Mouse (Mus musculus): ENCODE results near the gene C1rl. TPM values are rescaled to one million over a fixed set of nuclear protein-coding genes. Genes with fewer than 3 reads are reported as not detected.

C1rl gene
- under 1 TPM; 0.22 to 0.38 TPM for total RNA-seq (2021)
- long read RNA-seq, result 0 reads

DNA sequence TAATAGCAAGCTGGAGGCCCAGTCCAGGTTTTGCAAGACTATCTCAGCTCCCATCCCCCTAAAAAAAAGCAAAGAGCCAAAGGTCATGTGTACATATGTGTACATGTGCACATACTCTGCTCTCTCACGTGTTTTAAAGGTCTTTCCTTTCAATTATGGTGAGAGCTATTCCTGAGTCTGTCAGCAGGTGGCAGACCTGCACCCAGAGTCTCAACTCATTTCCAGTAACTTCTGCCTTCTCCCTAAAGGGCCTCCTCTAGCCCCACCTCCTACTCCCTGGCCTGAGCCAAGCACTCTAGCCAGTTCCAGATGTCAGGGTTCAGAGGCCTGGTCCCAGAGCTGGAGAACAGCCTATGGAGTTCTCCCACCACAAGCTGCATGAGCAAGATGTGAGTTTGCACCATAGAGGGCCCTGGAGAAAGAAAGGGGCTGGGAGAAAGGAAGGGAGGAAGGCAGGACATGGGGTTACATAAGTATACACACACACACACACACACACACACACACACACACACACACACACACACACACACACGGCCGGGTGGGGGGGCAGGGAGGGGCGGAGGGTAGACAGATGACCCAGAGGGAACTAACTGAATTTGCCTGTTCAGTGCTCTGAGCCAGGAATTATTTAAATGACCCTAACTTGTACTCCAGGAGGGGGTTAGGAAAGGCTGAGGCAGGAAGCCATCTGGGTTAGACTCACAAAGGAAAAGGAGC, at the start of gene C1rl:
Gene C1rl (plus strand): TSS at position 272 of the 720 bp plus-strand sequence.
- DNase-seq (ENCODE audit: low spot score in 2 of 2), result peak in 1 of 2 experiments; percentile 79

DNA sequence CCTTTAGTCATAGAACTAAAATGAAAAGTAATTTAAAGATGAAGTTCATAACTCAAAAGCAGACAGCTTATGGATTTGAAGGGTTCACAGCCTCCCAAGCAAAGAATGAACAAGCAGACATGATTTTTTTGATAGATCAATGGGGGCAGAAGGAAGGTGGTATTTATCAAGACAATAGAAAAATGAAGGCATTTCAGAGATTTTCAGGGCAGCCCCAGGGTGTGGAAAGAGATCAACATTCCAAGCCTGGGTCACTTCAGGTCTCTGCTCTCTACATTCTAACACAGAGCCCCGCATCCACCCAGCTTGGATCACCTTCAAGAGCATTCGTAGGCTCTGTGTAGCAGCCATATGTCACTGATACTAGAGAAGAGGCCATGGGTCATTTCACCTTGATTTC, 49.6 kb upstream of the C1rl start:
- no peak for DNase-seq (ENCODE audit: low spot score in 2 of 2)

DNA sequence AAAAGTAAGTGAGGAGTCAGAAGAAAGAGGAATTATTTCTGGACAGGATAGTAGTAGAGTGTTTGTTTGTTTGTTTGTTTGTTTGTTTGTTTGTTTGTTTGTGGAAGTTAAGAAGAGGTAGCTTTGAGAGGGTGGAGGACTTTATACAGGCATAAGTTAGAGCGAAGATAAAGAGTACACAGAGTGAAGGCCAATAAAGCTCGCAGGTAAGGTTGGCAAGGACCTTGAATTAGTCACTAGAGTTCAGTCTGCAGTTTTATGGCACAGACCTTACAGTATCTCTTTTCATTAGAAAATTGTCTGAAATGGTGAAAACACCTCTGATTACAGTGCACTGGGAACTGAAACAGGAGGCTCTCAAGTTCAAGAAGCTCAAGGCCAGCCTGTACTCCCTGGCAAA, 46.9 kb upstream of the C1rl start:
- no peak for DNase-seq (ENCODE audit: low spot score in 2 of 2)

DNA sequence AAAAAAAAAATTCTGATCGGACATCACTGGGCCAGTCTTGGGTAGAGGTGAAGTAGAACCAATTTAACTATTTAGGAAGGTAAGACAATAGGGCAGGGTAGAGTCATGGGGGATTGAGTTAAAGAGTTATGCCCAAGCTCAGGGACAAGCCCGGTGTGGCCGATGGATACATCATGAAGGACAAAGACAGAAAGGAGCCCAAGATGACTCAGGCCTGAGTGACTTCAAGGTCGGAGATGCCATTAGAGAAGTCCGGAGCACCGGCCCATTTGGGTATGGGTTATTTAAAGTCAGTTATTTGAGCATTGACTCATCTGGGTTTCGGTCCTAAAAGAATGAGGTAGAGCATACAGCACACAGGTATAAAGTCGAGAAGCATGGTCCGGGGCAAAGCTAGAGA, 46.5 kb upstream of the C1rl start:
- DNase-seq (ENCODE audit: low spot score in 2 of 2), result no peak

DNA sequence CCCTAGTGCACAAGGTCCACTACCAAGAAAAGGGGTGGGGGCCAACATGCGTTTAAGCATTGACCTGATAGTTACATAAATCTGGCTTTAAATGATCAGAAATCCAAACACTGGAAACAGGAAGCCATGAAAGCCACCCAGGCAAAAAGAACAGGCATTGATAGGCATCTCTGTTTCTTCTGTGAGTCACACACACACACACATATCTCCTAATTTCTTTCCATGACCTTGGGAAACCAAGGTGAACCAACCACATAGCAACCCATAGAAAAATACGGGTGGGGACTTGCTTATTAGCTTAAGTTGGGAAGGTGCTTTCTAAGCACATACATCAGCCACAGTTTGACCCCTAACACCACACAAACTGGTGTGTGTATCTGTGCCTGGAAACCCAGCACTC, 45.6 kb upstream of the C1rl start:
- DNase-seq (ENCODE audit: low spot score in 2 of 2), result no peak

DNA sequence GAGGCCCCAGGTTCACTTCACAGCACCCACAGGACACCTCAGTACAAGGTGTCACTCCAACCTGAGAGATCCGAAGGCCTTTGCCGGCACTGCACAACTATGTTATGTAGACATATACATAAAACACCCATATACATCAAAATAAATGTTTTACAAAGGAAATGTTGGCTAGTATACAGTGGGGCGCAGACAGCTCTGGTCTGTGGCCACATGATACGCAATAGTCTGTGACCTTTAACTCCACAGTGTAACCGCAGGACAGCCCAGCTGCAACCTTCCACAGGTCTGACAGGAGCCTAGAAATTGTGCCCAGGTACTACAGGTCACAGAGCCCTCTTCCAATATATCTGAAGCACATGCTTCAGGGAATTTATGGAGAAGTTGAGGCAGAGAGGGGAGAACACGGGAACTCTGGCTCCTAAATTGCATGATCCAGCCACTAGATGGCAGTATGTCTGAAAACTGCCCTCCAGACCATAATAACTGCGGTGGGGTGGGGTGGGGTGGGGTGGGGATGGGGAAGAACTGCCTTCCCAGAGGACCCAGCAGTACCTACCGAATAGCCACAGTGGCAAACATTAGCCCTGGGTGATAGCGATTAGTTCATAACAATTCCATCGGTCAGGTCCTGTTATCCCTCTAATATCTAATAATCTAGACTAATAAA, 44.6 kb upstream of the C1rl start:
- no peak for DNase-seq (ENCODE audit: low spot score in 2 of 2)

DNA sequence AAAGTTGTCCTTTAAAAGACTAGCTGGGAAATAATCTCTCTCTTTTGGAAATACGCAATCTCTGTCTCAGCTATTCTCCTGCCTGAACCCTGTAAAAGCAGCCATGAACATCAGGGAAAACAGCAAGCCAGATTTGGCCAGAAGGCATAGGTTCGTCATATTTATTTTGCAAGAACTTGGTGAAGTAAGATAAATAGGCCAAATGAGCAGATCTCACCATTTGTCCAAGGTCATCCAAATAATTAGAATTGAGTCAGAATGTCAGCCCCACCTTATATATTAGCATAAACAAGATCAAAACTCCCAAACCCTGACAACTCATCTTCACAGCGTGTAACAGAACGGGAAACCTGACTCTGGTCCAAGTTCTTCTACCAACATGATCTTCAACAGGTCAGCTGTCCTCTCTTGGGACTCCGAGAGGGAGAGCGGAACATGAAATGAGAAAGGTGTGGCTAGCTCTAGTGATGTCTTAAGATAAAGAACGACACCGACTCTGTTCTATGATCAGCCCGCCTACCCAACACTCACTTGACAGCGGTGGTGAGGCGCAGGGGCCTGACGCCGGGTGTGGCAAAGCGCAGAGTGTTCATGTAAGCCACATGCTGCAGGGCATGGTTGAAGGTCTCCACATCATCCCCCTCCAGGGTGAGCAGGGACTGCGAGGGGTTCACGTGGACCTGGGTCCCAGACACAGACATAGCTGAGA, 43.8 kb upstream of the C1rl start:
- DNase-seq (ENCODE audit: low spot score in 2 of 2), result no peak

DNA sequence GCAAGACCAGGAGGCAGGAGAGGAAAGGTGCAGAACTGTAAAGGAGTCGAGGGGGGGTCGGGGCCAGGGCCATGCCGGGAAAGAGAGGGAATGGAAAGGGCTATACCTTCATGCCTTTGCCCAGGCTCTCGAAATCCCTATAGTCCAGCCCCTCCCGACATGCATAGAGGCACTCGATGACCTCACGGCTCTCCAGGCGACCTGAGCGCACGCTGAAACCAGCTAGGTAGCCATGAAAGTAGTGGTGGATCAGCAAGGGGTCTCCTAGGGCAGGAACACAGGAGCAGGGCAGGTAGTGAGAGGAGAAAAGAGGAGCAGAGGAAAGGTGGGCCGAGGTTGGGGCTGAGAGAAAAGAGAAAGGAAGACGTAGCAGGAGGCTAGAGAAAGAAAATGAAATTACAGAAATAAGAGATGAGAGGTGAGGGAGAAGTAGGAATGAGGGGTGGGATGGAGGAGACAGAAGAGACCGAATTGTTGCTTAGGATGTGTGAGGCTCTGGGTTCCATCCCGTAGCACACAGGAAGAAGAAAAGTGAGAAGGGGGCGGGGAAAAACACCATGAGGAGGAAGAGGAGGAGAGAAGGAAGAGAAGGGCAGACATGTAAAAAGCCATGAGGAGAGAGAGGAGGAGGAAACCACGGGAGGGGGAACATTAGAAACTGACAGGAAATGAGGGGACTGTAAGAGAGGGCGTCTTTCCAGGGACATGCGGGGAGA, 43.1 kb upstream of the C1rl start:
- DNase-seq (ENCODE audit: low spot score in 2 of 2), result no peak

DNA sequence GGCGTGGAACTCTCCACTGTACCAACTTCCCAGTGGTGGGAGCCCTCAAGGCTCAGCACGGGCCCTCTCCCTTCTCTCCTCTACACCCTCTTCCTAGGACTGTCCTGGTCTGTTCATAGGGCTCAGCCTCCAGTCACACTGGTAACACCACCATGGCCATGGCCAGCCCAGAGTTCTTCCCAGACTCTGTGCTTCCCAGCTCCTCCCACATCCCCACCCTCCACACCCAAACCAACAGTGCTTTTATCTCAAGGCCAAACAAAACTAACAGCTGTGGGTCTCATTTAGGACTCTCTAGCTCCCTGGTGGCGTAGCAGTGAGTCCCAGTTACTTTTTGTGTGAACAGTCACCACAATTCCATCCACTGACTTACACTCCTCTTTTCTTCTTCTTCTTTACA, 40.9 kb upstream of the C1rl start:
- no peak for DNase-seq (ENCODE audit: low spot score in 2 of 2)

DNA sequence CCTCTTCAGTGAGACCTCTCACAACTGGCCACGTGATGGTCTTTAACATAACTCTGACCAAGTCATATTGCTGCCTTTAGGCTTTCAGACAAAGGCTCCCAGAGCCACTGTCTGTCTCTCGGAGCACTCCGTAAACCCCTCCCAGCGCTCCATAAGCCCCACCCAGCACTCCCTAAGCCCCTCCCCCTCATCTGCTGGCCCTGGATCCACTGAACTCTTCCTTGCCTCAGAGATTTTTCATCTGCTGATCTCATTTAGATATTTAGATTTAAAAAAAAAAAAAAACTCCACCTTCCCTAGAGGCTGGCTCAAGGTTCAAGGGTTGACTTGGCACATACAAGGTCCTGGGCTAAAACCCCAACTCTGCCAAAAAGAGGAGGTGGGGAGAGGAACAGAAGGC, 39.2 kb upstream of the C1rl start:
- no peak for DNase-seq (ENCODE audit: low spot score in 2 of 2)

DNA sequence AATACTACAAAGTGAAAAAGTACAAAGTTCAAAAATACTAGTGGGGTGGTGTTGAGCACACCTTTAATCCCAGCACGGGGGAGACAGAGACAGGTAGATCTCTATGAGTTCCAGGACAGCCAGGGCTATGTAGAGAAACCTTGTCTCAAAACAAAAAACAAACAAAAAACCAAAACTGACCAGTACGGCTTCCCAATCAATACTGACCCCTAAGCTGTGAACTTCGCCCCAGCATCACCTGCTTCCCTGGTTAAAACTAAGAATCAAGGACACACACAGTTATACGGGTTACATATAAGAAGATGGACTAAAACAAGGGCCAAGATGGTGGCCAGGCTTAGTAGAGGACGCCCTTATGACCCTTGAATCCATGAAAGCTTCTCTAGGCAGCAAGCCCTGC, 36.7 kb upstream of the C1rl start:
- DNase-seq (ENCODE audit: low spot score in 2 of 2), result no peak

DNA sequence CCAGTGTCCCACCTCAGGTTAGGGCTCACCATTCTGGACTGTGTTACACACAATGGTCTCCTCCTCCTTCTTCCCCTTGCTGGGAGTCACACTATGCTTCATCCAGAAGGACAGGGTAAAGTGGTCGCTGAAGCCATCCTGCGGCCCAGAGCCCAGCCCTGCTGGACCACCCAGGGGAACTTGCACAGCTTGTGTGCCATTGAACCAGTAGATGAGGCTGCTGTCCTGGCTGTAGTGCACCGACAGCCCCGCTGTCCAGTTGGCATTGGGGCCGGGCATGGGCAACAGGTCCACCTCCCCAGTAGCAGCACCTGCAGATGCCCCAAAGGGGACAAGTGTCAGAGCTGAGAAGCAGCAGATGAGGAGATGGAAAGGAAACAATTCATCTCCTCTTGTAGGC, 35.1 kb upstream of the C1rl start:
- no peak for DNase-seq (ENCODE audit: low spot score in 2 of 2)

DNA sequence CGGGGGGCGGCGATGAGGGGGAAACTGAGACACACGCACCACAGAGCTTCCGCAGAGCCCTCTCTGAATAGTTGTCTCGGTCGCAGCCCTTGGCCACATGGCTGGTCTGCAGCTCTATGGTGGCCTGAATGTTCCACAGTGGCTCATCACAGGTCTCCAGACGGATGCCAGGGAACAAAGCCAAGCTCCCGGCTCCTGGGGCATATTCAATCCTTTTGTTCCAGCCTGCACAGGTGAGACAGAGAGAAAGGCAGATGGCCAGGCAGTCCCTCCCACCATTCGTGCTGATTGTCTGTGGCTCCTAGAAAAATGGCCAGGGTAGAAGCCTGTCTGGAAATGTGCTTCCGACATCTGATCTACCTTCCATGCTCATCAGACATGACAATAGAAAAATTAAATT, 34.4 kb upstream of the C1rl start:
- DNase-seq (ENCODE audit: low spot score in 2 of 2), result no peak

DNA sequence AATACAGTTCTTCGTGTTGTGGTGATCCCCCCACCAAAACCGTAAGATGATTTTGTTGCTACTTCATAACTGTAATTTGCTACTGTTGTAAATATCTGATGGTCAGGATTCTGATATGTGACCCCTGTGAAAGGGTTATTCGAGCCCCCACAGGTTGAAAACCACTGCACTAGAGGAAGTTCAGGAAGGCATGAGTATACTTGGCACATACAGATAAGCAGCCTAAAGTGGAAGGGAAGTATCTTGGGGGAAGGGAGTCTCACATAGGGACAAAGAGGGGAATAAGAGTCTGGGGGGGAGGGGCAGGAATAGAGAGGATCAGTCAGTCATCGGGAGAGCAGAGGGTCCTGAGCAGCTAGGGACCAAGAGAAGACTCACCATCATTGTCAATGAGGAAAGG, 33.5 kb upstream of the C1rl start:
- no peak for DNase-seq (ENCODE audit: low spot score in 2 of 2)

DNA sequence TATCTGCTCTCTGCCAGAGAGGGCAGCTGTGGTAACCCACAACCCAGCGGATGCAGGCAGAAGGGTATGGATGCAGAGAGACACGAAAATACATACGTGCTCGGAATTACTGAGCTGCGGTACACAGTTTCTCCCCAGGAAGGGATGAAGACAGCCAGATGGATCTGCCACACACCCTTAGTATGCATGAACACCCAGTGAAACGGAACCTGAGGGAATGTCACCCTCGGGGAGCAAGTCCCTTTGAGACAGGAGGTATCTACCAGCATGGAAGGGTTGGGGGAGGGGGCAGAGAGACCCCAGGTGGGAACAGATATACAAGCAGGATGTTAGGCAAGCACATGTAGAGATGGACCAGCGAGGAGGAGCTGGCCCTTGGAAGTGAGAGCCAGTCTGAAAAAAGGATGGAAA, 29.0 kb upstream of the C1rl start:
- peak in 1 of 2 experiments; percentile 35 for DNase-seq (ENCODE audit: low spot score in 2 of 2)

DNA sequence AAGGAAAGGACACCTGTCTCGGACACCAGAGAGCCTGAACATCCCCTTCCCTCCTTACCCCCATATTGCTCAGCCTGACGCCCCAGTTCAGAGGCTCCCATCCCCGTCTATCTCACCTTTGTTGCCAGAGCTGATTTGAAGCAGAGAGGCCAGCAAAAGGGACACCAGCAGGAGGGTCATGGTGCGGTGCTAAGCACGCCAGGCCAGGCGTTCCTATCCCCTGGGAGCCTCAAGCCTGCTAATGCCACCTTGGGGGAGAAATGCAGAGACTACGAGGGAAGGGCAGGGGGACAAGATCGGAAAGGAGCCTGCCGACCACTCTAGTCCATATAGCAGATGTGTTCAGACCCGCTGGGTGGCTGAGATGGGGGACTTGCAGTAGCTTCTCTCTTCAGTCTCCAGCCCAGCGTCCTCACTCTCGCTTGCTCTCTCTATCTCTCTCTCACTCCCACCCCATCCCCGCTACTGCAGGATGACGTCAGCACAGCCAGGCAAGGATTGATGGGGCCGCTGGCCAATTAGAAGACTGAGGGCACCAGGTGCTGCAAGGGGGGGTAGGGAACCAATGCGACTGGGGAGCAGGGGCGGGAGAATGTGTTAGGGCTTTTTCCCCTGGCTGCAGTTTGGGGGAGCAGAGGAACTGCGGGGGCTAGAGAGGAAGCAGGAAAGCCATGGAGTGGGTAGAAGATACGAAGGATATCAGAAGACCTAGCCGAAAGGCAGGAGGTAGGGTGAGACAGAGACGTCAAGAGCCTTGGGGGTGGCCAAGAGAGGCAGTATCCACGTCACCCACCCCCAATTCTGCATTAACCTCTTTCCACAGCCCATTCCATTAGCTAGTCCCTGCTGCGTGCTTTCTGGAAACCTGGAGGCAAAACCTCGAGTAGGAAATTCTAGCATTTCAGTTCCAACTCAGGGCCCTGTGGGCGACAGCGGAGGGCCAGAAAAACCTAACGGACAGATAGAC, 28.3 kb upstream of the C1rl start, which contains the start of gene Clstn3:
Gene Clstn3 (minus strand): TSS at position 490 of the 967 bp plus-strand sequence.
- DNase-seq (ENCODE audit: low spot score in 2 of 2), result peak; percentile 91 to 96

DNA sequence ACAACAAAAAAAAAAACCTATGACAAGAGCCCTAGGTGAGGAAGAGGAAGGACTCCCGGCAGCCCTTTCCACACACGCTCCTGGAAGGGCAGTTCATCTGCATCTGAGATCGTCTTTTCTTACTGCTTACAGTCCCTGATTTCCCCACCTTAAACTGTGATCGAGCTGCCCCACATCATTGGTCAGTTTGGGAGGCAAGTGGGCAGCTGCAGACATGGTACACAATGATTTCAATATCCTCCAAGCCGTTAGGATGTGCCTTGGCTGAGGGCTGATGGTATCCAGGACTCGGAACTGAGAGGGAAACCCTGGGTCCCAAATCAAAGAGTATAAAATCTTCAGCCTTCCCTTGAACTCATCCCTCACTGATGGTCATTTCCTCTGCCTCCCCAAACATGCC, 27.6 kb upstream of the C1rl start:
- no peak for DNase-seq (ENCODE audit: low spot score in 2 of 2)

DNA sequence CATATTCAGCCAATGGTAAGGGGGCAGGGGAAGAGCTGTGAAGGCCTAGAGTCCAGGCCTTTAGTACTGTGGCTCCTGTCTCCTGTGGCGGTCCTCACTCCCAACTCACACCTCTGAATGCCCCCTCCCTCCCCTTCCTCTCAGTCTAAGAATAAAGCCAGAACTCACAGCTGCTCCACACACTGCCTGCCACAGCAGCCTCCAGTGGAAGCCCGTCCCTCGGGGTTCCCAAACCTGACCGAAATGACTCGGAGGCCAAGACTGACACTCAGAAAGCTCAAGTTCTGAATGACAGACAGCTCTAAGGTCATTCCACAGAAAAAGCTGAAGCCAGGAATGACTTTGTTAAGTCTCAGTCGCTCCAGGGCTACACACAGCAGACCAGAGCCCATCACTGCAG, 27.2 kb upstream of the C1rl start:
- DNase-seq (ENCODE audit: low spot score in 2 of 2), result no peak

DNA sequence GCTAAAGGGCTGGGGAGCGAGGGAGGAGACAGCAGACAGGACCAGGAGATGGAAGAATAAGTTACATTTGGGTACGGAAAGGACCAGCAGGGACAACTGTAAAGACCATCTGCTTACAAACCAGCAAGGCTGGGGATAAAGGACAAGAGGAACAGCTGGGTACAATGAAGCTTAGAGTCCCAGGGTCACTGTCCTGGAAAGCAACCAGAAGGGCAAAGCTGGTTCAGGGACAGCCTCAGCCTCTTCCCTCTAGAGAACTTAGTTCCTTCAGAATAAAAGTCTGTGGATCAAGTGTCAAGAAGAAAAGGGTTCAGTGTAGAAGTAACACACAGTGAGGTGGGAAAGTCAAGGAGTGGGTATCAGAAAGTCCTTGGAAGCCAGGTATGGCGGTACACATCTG, 21.8 kb upstream of the C1rl start:
- no peak for DNase-seq (ENCODE audit: low spot score in 2 of 2)

Data from layer of hippocampus, adult 18-20 months (tissue).